Mouse (Mus musculus) lung, embryonic 14.5 days (tissue): ENCODE data around the gene Slc26a10. TPM values are rescaled to one million over a fixed set of nuclear protein-coding genes. Genes with fewer than 3 reads are reported as not detected.

Experiments used
- ATAC-seq: fragments of 200-750 bp; cut with Nextera tagmentation; 2 replicates; pipeline ENCODE4 v1.8.0; 2017; ENCODE audit warnings: mild to moderate bottlenecking, moderate TSS enrichment, moderate library complexity; ENCODE audit not compliant: insufficient read depth
- DNase-seq: peaks from one replicate; pipeline ENCODE4 v3.0.0-alpha.2; 2015
- H3K27ac ChIP-seq: fragments of 300-500 bp; sonication (generic); 2 replicates; pipeline ENCODE4 v1.5.1; 2014; ENCODE audit warnings: low read depth, mild to moderate bottlenecking, moderate library complexity
- H3K27me3 ChIP-seq: fragments of 300-500 bp; sonication (generic); 2 replicates; pipeline ENCODE4 v1.6.1; 2014; ENCODE audit warnings: low read length, control low read depth; ENCODE audit not compliant: insufficient read depth
- H3K36me3 ChIP-seq: fragments of 300-500 bp; sonication (generic); 2 replicates; pipeline ENCODE4 v1.6.1; 2014; ENCODE audit warnings: control low read depth; ENCODE audit not compliant: insufficient read depth
- H3K4me1 ChIP-seq: fragments of 300-500 bp; sonication (generic); 2 replicates; pipeline ENCODE4 v1.6.1; 2014; ENCODE audit warnings: antibody characterized with exemption, control low read depth; ENCODE audit not compliant: insufficient read depth
- H3K4me2 ChIP-seq: fragments of 300-500 bp; sonication (generic); 2 replicates; pipeline ENCODE4 v1.6.1; 2014; ENCODE audit warnings: mild to moderate bottlenecking
- H3K4me3 ChIP-seq: fragments of 300-500 bp; sonication (generic); 2 replicates; pipeline ENCODE4 v1.5.1; 2014; ENCODE audit warnings: low read depth, low read length
- H3K9ac ChIP-seq: fragments of 300-500 bp; sonication (generic); 2 replicates; pipeline ENCODE4 v1.6.1; 2014
- H3K9me3 ChIP-seq: fragments of 300-500 bp; sonication (generic); 2 replicates; pipeline ENCODE4 v1.6.1; 2016; ENCODE audit warnings: low read depth, low read length, control low read depth
- CTCF ChIP-seq: IDR thresholded peaks from 2 replicates; pipeline ENCODE4 v1.5.1; 2016; ENCODE audit warnings: antibody characterized with exemption, low read depth
- WGBS: fragments of 180-500 bp; shearing (Covaris S2); extraction: QIAGEN DNeasy Blood & Tissue Kit; methylation state at CpG from one replicate; pipeline ENCODE4 v1.1.7; 2014; 5-methylcytosine and 5-hydroxymethylcytosine counted together
- polyA plus RNA-seq: library from polyadenylated mRNA; unstranded; fragments of >200 nt; fragmentation: Nextera tagmentation; extraction: Ambion mirVana; gene quantifications from 2 replicates; pipeline ENCODE4 v1.2.1, GENCODE M21; 2014

Gene Slc26a10
- polyA plus RNA-seq, 1 experiment from 2014 or later = 0.09 TPM

GRCm38 (mm10) chr10:127189116-127189650 is 8.7 kb upstream of the Slc26a10 start:
- DNase-seq = peak; percentile 63
- Histone ChIP-seq H3K4me3 (peak overlapping the region; percentile 67), H3K4me2 (peak overlapping the region; percentile 97), H3K27me3 (no peaks in the 10 kb centered on the region), H3K27ac (peak overlapping the region; percentile 90), H3K36me3 (peaks cover 45% of the 10 kb centered on the region), H3K9me3 (no peaks in the 10 kb centered on the region), H3K4me1 (peaks cover 15% of the 10 kb centered on the region), H3K9ac (peak overlapping the region; percentile 83)
- no peak for TF ChIP-seq CTCF
- under 1% methylated on average over 26 of the region's 26 CpGs for WGBS
- peak; percentile 24 for ATAC-seq

- peak overlapping the region; percentile 83 for H3K9ac ChIP-seq
- no peaks in the 10 kb centered on the region for H3K9me3 ChIP-seq
- peaks cover 15% of the 10 kb centered on the region for H3K4me1 ChIP-seq
- no peaks in the 10 kb centered on the region for H3K27me3 ChIP-seq
- no peak for TF ChIP-seq CTCF
- peak overlapping the region; percentile 97 for H3K4me2 ChIP-seq
- DNase-seq (peak; percentile 88), ATAC-seq (peak; percentile 81)
- H3K27ac ChIP-seq = peak overlapping the region; percentile 90
- 0% methylated on average over 42 of the region's 46 CpGs for WGBS
- H3K4me3 ChIP-seq = peak overlapping the region; percentile 67
- H3K36me3 ChIP-seq = peaks cover 47% of the 10 kb centered on the region
These were observed 8.1 kb upstream of the Slc26a10 start for GRCm38 (mm10) chr10:127188465-127189115.

- H3K4me1 ChIP-seq = peaks cover 15% of the 10 kb centered on the region
- under 1% methylated on average over 19 of the region's 21 CpGs for WGBS
- DNase-seq = no peak
These were observed 7.6 kb upstream of the Slc26a10 start for GRCm38 (mm10) chr10:127188079-127188453.

GRCm38 (mm10) chr10:127187371-127188078 is 7.1 kb upstream of the Slc26a10 start:
- no peak for TF ChIP-seq CTCF
- DNase-seq (no peak), ATAC-seq (no peak)
- Histone ChIP-seq H3K27me3 (no peaks in the 10 kb centered on the region), H3K4me3 (peak overlapping the region; percentile 67), H3K27ac (peak overlapping the region; percentile 90; the same call in 1 of the 2 replicates), H3K9me3 (no peaks in the 10 kb centered on the region), H3K4me2 (peak overlapping the region; percentile 97), H3K4me1 (peaks cover 15% of the 10 kb centered on the region), H3K9ac (peak overlapping the region; percentile 83), H3K36me3 (peaks cover 47% of the 10 kb centered on the region)
- WGBS = 45% methylated on average over 10 of the region's 10 CpGs

More at GRCm38 (mm10) chr10:127188079-127188453, 7.6 kb upstream of the Slc26a10 start:
- peak overlapping the region; percentile 97 for H3K4me2 ChIP-seq
- H3K9me3 ChIP-seq = no peaks in the 10 kb centered on the region
- H3K36me3 ChIP-seq = peaks cover 49% of the 10 kb centered on the region
- H3K4me3 ChIP-seq = peak overlapping the region; percentile 67
- H3K9ac ChIP-seq = peak overlapping the region; percentile 83
- H3K27me3 ChIP-seq = no peaks in the 10 kb centered on the region
- no peak for ATAC-seq
- no peak for TF ChIP-seq CTCF
- H3K27ac ChIP-seq = peak overlapping the region; percentile 90

- no peak for DNase-seq
- TF ChIP-seq CTCF = peak; percentile 47
- peaks cover 44% of the 10 kb centered on the region for H3K36me3 ChIP-seq
- no peak for ATAC-seq
- no peak overlapping the region for H3K9ac ChIP-seq
- no peak overlapping the region for H3K27ac ChIP-seq
- H3K27me3 ChIP-seq = no peaks in the 10 kb centered on the region
- 0 out of 2 replicates have a peak overlapping the region, but pooled peaks have one; percentile 2 for H3K4me3 ChIP-seq
- H3K4me2 ChIP-seq = no peak overlapping the region
- 71% methylated on average over 1 of the region's 1 CpGs for WGBS
- no peaks in the 10 kb centered on the region for H3K9me3 ChIP-seq
- peaks cover 15% of the 10 kb centered on the region for H3K4me1 ChIP-seq
These were observed 6.0 kb upstream of the Slc26a10 start for GRCm38 (mm10) chr10:127186451-127186850.

GRCm38 (mm10) chr10:127185506-127185905 is 5.1 kb upstream of the Slc26a10 start:
- Histone ChIP-seq H3K36me3 (peaks cover 36% of the 10 kb centered on the region), H3K4me1 (peaks cover 8% of the 10 kb centered on the region; the same call in 1 of the 2 replicates), H3K4me3 (no peak overlapping the region), H3K27ac (no peak overlapping the region), H3K9ac (no peak overlapping the region), H3K4me2 (no peak overlapping the region), H3K27me3 (peaks cover 7% of the 10 kb centered on the region), H3K9me3 (no peaks in the 10 kb centered on the region)
- DNase-seq (no peak), ATAC-seq (no peak)
- WGBS = 82% methylated on average over 15 of the region's 15 CpGs
- TF ChIP-seq CTCF = no peak

GRCm38 (mm10) chr10:127185101-127185500 is 4.7 kb upstream of the Slc26a10 start:
- H3K4me2 ChIP-seq = no peak overlapping the region
- TF ChIP-seq CTCF = no peak
- H3K36me3 ChIP-seq = peaks cover 36% of the 10 kb centered on the region
- no peaks in the 10 kb centered on the region for H3K9me3 ChIP-seq
- 70% methylated on average over 9 of the region's 9 CpGs for WGBS
- H3K9ac ChIP-seq = no peak overlapping the region
- DNase-seq (peak; percentile 39), ATAC-seq (no peak)
- no peak overlapping the region for H3K27ac ChIP-seq
- H3K27me3 ChIP-seq = peaks cover 11% of the 10 kb centered on the region
- H3K4me3 ChIP-seq = no peak overlapping the region
- peaks cover 8% of the 10 kb centered on the region for H3K4me1 ChIP-seq
